Mouse (Mus musculus) c-Kit-positive CD71-positive TER-119-negative erythroid progenitor cells, embryonic 14.5 days (primary cell): Measurements from ENCODE around the gene Zhx3.

Experiments used
- DNase-seq: peaks from one replicate; pipeline ENCODE4 v3.0.0-alpha.2; 2013; ENCODE audit warnings: low read depth

The Zhx3 gene

DNA sequence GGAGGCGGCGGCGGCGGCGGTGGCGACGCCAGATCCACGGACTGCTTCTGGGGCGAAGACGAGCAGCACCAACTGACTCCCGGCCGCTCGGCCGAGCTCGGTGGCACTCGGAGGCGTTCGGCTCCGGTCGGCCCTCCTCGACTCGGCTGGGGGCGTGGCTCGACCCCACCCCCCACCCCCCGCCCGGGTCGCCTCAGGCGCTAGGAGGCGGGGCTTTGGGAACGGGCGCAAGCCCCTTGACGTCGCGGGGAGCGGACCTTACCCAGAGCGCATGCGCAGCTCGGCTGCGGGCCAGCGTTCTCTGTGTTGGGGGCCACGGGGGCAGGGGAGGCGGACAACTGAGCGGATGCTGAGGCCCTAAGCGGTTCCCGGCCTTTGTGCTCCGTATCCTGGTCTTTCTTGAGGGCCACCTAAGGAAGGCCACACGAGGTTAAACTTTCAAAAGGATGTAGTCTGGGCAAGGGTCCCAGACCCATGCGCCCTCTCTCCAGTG lies at the start of gene Zhx3:
TSS of gene Zhx3 (minus strand) at position 109 of the 493 bp plus-strand sequence.
- peak; percentile 72 for DNase-seq

DNA sequence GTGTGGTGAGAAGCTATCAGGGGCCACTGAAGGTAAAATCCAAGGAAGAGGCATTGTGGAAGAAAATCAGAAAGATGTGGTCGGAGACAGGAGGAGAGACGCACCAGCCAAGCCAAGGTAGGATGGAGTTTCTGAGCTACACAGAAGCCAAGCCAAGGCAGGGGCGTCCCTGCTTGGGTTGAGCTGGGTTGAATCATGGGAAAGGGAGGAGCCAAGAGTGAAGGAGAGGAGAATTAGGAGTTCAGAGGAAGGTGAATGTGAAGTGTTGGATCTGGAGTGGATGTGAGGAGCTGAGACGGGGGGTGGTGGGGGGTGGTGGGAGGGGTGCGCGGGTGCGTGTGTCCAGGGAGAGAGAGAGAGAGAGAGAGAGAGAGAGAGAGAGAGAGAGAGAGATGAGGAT lies 48.5 kb upstream of the Zhx3 start:
- DNase-seq = no peak

DNA sequence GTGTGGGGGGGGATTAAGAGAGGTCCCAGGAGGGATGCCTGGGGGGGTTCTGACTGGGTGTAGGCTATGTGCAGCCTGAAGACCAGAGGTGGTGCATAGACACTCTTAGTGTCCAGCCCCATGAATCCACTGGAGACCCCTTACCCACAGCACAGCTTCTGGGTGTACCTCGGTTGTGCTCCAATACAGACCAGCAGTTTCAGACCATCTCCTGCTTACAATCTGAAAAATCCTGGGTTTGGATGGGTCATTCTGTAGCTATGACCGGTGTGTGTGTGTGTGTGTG lies 46.1 kb upstream of the Zhx3 start:
- no peak for DNase-seq

DNA sequence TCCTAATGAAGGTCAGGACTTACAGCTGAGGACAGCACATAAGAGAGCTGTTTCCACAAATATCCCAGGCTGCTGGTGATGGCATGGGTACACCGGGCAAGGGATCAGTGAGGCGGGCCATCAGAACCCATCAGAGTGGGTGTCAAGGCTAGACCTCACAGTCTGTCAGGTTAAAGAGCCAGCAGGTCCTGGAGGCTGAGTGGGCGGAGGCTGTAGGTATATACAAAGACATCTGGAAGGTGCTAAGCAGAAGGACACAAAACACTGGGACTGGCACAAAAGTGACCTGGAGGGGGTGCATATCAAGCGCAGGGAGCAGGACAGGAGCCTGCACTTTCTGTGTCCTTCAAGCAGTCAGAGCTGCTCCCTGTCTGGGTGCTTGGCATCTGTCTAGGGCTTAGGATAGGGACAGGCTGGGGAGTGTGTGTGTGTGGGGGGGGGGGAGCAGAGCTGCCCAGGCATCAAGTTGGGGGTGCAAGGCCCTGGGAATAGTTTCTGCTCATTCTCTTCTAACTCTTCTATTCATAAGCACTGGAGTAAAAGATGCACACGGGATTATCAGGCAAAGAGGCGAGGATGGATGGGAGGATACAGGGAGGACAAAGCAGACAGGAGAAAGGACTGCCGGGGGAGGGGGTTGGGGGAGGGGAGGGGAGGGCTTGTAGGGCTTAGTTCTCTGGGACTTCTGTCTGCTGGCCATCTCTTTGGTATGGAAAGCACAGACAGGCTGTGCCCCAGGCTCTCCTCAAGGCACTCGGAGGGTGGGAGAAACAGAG lies 45.5 kb upstream of the Zhx3 start:
- no peak for DNase-seq

DNA sequence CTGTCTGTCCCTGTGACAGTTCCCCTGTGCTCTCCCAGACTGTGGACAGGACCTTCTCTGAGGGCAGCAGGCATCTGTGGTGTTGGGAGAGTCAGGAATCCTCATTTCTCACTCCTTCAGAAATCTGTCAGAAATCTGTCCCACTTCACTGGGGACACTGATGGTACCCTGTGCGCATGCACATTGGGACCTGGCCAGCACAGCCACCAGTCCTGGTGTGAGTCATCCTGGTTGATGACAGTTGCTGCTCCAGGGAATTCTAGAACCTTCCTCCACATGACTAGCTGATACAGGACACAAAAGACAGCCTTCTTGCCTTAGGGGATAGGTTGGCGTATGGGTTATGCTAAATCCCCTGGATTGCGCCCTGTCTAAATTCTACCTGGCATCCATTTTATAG lies 44.5 kb upstream of the Zhx3 start:
- DNase-seq = no peak

DNA sequence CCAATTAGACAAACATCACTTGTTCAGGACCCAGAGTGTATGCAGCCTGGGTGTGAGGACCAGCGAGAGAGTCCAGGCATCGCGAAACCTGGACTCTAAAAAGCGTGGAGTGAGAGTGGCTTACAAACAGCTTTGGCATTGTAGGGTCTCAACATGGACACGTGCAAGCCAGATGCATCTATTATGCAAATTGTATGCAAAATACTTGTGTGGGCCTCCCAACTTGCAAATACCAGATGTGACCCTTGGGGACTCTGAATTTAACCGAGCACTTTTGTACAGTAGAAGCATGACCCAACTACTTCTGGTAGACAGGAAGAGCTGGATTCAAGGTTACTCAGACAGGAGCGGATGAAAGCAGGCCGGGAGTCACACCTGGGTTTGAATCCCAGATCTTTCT lies 43.9 kb upstream of the Zhx3 start:
- DNase-seq = no peak

DNA sequence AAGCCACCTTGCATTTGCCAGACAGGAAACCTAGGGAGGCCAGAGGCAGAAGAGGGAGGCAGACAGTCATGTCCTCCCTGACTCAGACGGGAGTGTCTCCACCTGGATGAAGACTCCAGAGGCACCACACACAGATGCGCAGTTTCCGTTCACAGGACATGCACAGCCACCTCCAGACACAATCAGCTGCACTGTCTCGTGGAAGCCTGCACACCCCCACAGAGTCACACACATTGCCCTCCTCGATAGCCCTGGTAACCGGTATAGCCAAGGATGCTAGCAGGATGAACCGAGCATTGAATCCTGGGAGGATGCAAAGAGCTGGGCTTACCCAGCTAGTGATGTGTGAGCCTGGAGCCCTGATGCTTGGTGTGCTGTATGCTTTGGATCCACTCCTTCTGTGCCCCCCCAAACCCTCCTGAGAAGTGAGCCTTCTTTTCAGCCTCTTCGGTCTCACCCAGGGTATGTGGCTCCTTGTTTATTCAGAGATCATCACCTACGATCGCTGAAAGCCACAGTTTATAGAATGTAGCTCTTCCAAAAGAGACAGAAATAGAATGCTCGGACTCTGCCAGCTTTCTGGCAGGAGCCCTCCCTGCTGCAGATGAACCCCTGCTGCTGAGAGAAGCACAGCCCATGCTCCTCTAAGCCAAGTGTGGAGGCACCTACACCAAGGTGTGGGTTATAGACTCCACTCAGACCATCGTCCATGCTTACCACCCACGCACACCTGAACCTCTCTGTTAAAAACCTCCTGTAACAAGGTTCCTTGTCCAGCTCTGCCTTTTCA lies 43.2 kb upstream of the Zhx3 start:
- DNase-seq = no peak

DNA sequence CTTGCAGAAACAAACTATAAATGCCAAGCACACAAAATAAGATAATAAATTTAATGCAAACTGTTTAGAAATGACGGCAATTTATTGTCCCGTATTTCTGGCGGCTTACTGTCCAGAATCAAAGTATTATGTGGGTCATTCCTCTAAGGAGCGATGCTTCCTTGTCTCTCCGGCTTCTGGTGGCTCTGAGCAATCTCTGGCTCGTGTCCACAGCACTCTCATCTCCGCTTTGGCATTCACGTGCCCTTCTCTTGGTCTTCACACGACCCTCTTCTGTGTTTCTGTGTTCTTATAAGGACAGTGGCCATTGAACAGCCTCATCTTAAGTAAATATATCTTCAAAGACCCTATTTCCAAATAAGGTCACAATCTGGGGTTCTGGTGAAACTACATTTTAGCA lies 41.9 kb upstream of the Zhx3 start:
- no peak for DNase-seq

DNA sequence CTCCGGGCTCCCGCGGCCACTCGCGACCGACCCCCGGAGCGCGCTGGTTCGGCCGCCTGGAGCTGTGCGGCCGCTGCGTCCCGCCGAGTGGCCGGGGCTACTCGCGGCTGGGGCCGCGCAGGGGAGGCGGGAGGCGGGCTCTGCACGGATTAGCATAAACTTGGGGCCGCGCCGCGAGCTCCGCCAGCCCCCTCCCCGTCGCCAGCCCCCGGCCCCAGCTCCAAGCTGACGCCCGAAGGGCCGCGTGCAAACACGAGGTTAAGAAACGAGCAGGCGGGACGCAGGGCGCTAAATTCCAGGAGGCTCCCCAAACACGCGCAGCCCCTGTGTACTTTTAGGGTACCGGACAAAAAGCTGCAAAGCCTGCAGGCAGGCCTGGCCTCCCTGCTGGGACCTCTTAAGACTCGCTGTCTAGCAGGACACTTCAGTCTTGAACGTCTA lies 39.5 kb upstream of the Zhx3 start, which contains the start of gene Emilin3:
TSS of gene Emilin3 (minus strand) at position 98 of the 441 bp plus-strand sequence.
- DNase-seq = no peak

DNA sequence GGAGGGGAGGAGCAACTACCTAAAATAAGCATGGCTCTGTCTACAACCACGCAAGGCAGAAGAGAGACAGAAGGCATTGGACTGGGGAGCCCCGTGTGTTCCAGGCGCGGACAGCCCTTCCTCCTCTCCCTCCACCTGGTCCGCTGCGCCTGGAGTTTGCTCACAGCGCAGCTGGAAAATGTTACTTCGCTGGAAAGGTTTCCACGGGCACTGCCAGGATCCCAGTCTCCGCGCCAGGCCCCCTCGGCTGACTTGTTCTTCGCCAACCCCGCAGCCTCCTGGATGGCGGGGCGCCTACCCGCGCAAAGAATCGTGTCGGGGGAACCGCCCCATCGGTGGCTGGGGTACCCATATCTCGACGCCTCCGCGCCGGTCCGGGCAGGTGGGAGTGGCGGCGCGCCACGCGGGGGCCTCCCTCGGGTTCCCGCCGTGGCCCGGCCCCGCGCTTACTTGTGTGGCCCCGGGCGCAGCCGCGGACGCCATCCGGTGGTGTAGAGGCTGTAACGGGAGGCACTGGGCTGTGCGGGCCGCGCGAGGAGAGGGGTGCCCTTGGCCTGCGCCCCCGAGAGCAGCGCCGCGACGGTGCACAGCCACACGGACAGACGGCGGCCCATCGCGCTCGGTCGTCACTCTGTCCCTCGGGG lies 38.9 kb upstream of the Zhx3 start:
- DNase-seq = no peak

DNA sequence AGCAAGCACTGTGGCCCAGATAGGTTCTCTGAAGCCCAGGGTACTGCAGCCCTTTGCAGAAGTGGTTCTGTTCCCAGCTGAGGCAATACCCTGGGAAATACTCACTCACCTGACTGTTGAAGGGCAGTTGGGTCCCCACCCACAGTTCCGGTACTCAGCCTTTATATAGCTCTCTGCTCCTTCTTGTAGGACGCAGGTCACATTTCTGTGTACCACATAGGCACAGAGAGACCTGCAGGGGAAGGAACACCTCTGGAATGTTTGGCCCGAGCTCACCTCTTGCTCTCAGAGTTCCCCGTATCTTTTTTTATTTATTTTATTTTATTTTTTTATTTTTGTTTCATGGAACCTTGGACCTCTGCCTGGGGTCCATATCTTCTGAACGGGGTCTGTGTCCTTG lies 37.8 kb upstream of the Zhx3 start:
- DNase-seq = no peak

DNA sequence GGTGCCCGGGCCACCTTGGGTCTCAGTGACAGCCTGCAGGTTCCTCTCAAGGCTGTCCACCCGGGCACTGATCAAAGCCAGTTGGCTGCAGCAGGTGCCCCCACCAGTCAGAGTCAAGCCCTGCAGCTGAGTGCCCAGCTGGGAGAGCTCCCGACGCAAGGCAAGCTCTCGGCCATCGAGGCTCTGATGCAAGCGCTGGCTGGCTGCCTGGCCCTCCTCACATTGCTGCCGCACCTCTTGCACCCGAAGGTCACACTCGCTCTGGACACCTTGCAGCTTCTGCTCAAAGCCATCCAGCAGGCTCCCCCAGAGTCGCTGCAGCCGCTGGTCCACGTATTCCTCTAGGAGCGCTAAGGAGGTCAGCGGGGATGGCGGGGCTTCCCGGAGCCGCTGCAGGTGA lies 35.8 kb upstream of the Zhx3 start:
- DNase-seq = no peak

DNA sequence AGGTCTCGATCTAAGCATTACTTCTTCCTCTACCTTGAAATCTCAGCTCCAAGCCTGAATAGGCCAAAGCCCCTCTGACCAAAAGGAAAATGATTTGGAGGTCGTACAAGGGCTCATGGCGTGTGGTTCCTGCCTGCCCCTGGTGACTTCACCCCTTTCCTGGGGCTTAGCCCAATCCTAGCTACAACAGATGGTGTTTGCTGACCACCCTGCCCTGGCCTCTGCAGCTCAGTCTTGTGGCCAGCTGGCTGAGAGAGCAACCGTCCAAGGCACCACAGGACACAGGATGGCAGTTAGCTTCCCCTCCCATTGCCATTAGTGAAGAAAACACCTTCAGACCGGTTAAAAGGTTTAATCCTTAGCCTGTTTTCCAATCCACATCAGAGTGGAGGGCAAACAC lies 33.3 kb upstream of the Zhx3 start:
- no peak for DNase-seq

DNA sequence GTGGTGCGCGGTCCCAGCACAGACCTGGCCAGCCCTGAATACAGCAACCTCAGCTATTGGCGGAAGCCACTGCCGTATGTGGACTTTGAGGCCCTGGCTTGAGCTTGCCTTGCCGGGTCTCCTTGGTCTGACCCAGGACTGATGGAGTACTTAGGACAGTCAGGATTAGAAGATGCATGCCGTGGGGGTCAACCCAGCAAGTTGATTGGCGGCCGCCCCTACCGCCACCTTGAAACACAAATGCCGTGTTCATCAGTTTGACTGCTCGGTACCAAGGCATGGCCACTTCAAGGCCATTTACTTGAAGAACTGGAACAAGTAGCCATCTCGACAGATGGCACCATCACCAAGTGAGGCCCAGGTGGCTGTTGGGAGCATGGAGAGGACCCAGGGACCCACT lies 32.5 kb upstream of the Zhx3 start:
- DNase-seq = no peak

DNA sequence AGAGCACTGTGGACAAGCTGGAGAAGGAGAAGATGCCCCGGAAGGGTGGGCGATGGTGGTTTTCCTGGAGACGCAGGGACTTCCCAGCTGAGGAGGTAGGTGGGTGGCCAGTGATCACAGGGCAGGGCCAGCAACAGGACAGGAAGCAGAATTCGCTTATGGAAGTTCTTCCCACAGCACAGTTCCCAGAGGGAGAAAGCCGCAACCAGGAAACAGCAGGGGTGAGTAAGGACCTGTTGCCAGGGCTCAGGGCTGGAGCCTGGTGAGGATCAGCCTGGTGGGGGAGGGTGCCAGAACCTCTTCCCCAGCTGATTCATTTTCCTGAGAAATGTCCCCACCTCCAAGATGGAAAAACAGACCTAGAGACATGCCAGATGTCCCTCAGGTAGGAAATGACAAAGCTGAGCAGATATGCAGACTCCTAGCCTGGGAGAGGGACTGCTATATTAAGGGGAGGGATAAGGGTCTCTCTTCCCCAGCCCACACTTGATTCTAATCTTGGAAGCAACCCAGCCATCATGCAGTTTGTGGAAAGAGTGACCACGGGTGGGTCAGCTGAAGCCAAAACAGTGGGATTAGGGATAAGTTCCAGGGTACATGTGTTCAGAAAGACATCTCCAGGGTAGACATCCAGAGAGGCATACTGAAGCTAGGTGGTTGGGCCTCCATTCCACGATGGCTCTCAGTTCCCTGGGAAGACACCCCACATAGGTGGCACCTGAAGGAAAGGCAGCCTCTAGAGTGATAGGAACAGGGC lies 29.0 kb upstream of the Zhx3 start:
- DNase-seq = no peak

DNA sequence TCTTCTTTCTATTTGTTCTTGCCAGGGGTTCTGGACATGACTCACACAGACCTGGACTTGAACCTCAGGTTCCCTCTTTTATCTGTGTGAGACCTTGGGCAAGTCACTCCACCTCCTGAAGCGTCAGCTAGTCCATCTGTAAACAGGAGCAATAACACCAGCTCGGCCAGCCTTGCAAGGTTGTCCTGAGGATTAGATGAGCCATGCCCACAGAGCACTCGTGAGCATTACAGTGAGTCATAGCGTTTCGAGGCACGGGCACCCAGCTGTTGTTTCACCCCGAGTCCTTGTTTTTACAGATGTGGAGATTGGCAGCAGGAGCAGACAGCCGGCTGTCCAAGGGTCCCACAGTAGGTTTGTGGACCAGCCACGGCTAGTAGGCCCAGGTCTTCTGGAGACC lies 18.9 kb upstream of the Zhx3 start:
- no peak for DNase-seq

DNA sequence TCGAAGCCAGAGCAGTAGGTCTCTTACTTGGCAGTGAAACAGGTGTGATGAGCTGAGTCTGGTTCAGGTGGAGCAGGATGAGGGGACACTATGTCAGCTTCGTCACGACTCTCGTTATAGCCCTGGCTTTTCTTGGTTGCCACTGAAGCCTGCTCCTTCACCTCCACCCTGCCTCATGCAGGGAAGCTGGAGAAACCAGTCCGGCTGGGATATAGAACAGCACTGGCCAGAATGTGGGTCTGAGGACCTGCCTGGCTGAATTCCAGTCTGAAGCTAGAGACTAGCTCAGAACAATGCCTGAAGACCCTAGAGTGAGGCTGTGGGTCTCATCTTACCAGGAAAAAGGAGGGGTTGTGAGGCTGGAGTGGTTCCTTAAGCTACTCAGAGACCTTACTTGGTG lies 18.2 kb upstream of the Zhx3 start:
- no peak for DNase-seq

DNA sequence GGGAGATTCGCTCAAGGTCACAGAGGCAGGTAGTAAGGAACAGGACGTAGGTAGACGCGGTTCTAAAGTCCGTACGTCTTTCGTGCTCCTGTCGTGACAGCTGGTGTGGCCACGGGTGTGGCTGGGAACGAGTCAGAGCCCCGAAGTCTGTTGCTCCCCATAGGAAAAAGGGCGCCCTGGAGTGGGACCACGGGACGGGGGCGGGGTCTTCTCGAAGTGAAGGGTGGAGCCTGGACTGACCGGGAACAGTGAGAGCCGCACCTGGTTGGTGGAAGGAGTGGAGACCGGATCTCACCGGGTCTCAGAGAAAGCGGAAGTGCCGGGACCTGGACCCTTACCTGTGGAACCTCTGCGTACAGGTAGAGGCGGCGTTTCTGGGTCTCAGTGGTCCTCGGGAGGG lies 15.1 kb upstream of the Zhx3 start:
- no peak for DNase-seq

DNA sequence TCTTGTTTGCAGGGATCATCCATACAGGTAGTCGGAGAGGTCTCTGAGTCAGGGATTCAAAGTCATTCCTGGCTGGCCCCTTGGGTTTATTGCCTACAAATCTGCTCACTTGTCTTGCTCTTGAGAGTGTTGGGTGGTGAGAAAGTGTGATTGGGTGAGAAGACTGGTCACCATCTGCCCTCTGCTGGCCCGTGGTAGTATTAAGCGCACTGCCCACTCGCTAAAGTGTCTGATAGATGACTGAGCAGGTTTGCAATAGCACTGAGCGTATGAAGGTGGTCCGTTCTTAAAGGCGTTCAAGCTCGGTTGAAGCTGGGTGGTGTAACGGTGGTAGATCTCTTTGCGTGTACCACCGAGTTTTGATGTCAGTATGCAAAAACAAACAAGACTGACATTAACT lies 14.5 kb upstream of the Zhx3 start:
- peak; percentile 67 for DNase-seq

DNA sequence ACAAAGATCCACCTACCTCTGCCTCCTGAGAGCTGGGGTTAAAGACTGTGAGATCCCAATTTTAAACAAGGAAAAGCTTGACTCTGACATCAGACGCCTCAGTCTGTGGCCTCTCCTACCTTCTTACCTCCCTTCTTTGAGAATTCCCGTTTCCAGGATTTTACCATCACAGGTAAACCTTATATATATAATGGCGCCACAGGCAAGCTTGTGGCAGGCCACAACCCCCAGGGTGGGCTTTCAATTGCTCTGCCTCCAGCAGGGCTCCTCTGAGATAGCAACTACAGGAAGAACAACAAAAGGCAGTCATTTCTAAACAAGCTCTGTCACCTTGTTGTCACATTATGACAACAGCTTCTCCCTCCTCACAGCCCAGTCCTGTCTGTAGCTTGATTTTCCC lies 13.4 kb upstream of the Zhx3 start:
- DNase-seq = no peak

DNA sequence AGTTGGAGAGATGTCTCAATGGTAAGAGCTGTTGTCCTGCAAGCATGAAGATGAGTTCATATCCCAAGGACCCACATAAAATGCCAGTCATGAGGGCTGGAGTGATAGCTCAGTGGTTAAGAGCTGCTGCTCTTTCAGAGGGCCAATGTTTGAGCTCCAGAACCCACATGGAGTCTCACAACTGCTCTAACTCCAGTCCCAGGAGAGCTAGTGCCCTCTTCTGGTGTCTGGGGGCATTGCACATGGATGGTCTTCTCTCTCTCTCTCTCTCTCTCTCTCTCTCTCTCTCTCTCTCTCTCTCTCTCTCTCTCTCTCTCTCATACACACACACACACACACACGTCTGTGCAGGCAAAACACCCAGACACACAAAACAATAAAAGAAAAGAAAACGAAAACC lies 12.0 kb upstream of the Zhx3 start:
- DNase-seq = no peak

DNA sequence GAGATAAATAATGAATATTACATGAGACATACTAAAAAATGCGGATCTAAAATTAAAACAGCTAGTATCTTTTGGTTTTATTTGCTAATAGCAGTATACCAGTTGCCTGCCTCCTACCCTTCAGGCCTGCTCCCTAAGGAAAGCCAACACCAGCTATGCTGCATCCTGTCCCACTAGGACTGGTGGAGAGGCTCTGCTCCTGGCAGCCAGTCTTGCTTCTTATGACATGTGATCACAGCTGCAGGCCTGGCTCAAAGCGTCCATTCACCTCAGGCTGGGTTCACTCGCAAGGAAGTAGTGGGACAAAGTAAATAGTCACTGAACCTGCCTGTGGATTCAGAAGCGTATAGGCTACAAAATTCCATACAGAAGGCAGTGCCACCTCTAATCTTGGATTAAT lies 11.1 kb upstream of the Zhx3 start:
- DNase-seq = no peak
